Mouse (Mus musculus) bone marrow, adult 2 months (tissue): ENCODE measurements around the gene Rccd1.

Experiments
- CTCF ChIP-seq: fragments of 200-500 bp; IDR thresholded peaks from 2 replicates; pipeline ENCODE4 v1.5.1; 2011; ENCODE audit warnings: low read length, control low read depth; ENCODE audit not compliant: control insufficient read depth, insufficient read depth
- POLR2A ChIP-seq: fragments of 200-500 bp; IDR thresholded peaks from 2 replicates; pipeline ENCODE4 v1.6.1; 2011; ENCODE audit warnings: low read depth, mild to moderate bottlenecking, control low read depth, low read length, borderline replicate concordance; ENCODE audit not compliant: control insufficient read depth

DNA sequence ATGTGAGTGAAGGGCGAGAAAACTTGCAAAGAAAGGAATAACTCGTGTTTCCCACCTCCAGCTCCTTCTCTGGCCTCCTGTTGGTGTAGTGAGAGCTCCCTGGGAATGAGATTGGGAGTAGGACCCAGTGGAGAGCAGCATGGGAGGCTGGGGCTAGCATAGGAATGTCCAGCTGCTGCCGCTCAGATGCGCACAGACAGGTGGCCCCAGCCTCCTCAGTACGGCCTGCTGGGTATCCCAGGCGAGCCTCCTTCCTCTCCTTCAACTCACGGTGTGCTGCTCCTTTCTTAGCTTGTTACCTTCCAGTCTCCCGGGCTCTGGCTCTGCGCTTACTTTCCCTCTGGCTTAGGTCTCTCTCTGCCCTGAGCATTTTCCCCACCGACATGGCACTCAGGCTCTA lies 44.2 kb downstream of the Rccd1 start:
- TF ChIP-seq CTCF (no peak), POLR2A (no peak)
